Mouse (Mus musculus) midbrain, embryonic 10.5 days (tissue): ENCODE results near the gene 1190005I06Rik. TPM values are rescaled to one million over a fixed set of nuclear protein-coding genes. Genes with fewer than 3 reads are reported as not detected.

ENCODE experiments used
- DNase-seq: peaks from one replicate; pipeline ENCODE4 v3.0.0-alpha.2; 2017; ENCODE audit warnings: low spot score
- H3K27ac ChIP-seq: fragments of 300-500 bp; sonication (generic); replicated peaks from 2 replicates; pipeline ENCODE4 v1.5.1; 2016; ENCODE audit warnings: mild to moderate bottlenecking
- H3K27me3 ChIP-seq: fragments of 300-500 bp; sonication (generic); 2 replicates; pipeline ENCODE4 v1.6.1; 2016; ENCODE audit warnings: low read depth, mild to moderate bottlenecking; ENCODE audit not compliant: poor library complexity, severe bottlenecking
- H3K36me3 ChIP-seq: fragments of 300-500 bp; sonication (generic); 2 replicates; pipeline ENCODE4 v1.6.1; 2016; ENCODE audit warnings: mild to moderate bottlenecking, moderate library complexity
- H3K4me1 ChIP-seq: fragments of 300-500 bp; sonication (generic); 2 replicates; pipeline ENCODE4 v1.6.1; 2016
- H3K4me3 ChIP-seq: fragments of 300-500 bp; sonication (generic); 2 replicates; pipeline ENCODE4 v1.5.1; 2016; ENCODE audit warnings: mild to moderate bottlenecking, moderate library complexity
- H3K9me3 ChIP-seq: fragments of 300-500 bp; sonication (generic); replicated peaks from 2 replicates; pipeline ENCODE4 v1.6.1; 2016; ENCODE audit warnings: mild to moderate bottlenecking
- WGBS: fragments of 180-500 bp; shearing (Covaris S2); methylation state at CpG from one replicate; pipeline ENCODE4 v1.1.7; 2016; 5-methylcytosine and 5-hydroxymethylcytosine counted together
- polyA plus RNA-seq: library from polyadenylated mRNA; unstranded; fragments of >200 nt; fragmentation: Nextera tagmentation; extraction: Ambion mirVana; gene quantifications from 2 replicates; pipeline ENCODE4 v1.2.1, GENCODE M21; 2016

Gene 1190005I06Rik
- 3.9 TPM in 2 replicates for polyA plus RNA-seq

GRCm38 (mm10) chr8:120647532-120647931 is at the start of gene 1190005I06Rik:
TSS of gene 1190005I06Rik (minus strand) at chr8:120647632.
- peak within 1 kb of the TSS; percentile 28; the same call in 1 of the 2 replicates for H3K27ac ChIP-seq
- peaks cover 19% of the 10 kb centered on the region for H3K36me3 ChIP-seq
- H3K4me3 ChIP-seq, result no peak within 1 kb of the TSS
- H3K9me3 ChIP-seq, result no peaks in the 10 kb centered on the region
- 38% methylated on average over 7 of the region's 7 CpGs for WGBS
- no peaks in the 10 kb centered on the region for H3K27me3 ChIP-seq
- DNase-seq, result no peak
- peaks cover 19% of the 10 kb centered on the region for H3K4me1 ChIP-seq

GRCm38 (mm10) chr8:120696401-120697153 is 49.1 kb upstream of the 1190005I06Rik start:
- DNase-seq, result peak; percentile 13
- WGBS, result 70% methylated on average over 13 of the region's 13 CpGs
- Histone ChIP-seq H3K27me3 (no peaks in the 10 kb centered on the region), H3K9me3 (peaks cover 6% of the 10 kb centered on the region; the same call in 1 of the 2 replicates), H3K4me1 (peaks cover 14% of the 10 kb centered on the region; the same call in 1 of the 2 replicates), H3K36me3 (no peaks in the 10 kb centered on the region), H3K4me3 (no peak overlapping the region), H3K27ac (0 out of 2 replicates have a peak overlapping the region, but pooled peaks have one; percentile 6)

- no peaks in the 10 kb centered on the region for H3K36me3 ChIP-seq
- H3K27ac ChIP-seq, result no peak overlapping the region
- WGBS, result 60% methylated on average over 22 of the region's 22 CpGs
- peak; percentile 25 for DNase-seq
- peaks cover 6% of the 10 kb centered on the region; the same call in 1 of the 2 replicates for H3K9me3 ChIP-seq
- no peaks in the 10 kb centered on the region for H3K27me3 ChIP-seq
- H3K4me3 ChIP-seq, result no peak overlapping the region
- H3K4me1 ChIP-seq, result peaks cover 14% of the 10 kb centered on the region; the same call in 1 of the 2 replicates
Measured at GRCm38 (mm10) chr8:120693861-120694493, 46.5 kb upstream of the 1190005I06Rik start.

- DNase-seq, result no peak
- peaks cover 14% of the 10 kb centered on the region; the same call in 1 of the 2 replicates for H3K4me1 ChIP-seq
- peaks cover 3% of the 10 kb centered on the region; the same call in 1 of the 2 replicates for H3K9me3 ChIP-seq
- no peak overlapping the region for H3K27ac ChIP-seq
- no peaks in the 10 kb centered on the region for H3K36me3 ChIP-seq
- WGBS, result 73% methylated on average over 4 of the region's 4 CpGs
- H3K27me3 ChIP-seq, result peaks cover 4% of the 10 kb centered on the region
- no peak overlapping the region for H3K4me3 ChIP-seq
Measured at GRCm38 (mm10) chr8:120692934-120693333, 45.5 kb upstream of the 1190005I06Rik start.

- 91% methylated on average over 7 of the region's 7 CpGs for WGBS
Measured at GRCm38 (mm10) chr8:120688511-120688910, 41.1 kb upstream of the 1190005I06Rik start.

GRCm38 (mm10) chr8:120687786-120688185 is 40.4 kb upstream of the 1190005I06Rik start:
- DNase-seq, result no peak
- no peak overlapping the region for H3K27ac ChIP-seq
- H3K36me3 ChIP-seq, result no peaks in the 10 kb centered on the region
- H3K9me3 ChIP-seq, result no peaks in the 10 kb centered on the region
- H3K27me3 ChIP-seq, result peaks cover 22% of the 10 kb centered on the region
- WGBS, result 77% methylated on average over 8 of the region's 8 CpGs
- H3K4me3 ChIP-seq, result no peak overlapping the region
- peaks cover 10% of the 10 kb centered on the region; the same call in 1 of the 2 replicates for H3K4me1 ChIP-seq

More at GRCm38 (mm10) chr8:120688511-120688910, 41.1 kb upstream of the 1190005I06Rik start:
- no peak for DNase-seq
- Histone ChIP-seq H3K36me3 (no peaks in the 10 kb centered on the region), H3K27me3 (peaks cover 15% of the 10 kb centered on the region), H3K4me1 (peaks cover 10% of the 10 kb centered on the region; the same call in 1 of the 2 replicates), H3K9me3 (no peaks in the 10 kb centered on the region), H3K4me3 (no peak overlapping the region), H3K27ac (no peak overlapping the region)

GRCm38 (mm10) chr8:120686576-120686975 is 39.1 kb upstream of the 1190005I06Rik start:
- no peaks in the 10 kb centered on the region for H3K9me3 ChIP-seq
- no peak for DNase-seq
- H3K4me3 ChIP-seq, result no peak overlapping the region
- 85% methylated on average over 5 of the region's 5 CpGs for WGBS
- no peaks in the 10 kb centered on the region for H3K36me3 ChIP-seq
- peaks cover 29% of the 10 kb centered on the region for H3K27me3 ChIP-seq
- H3K27ac ChIP-seq, result no peak overlapping the region
- peaks cover 10% of the 10 kb centered on the region; the same call in 1 of the 2 replicates for H3K4me1 ChIP-seq

- no peaks in the 10 kb centered on the region for H3K9me3 ChIP-seq
- 82% methylated on average over 13 of the region's 13 CpGs for WGBS
- H3K27me3 ChIP-seq, result peaks cover 29% of the 10 kb centered on the region
- 0 out of 2 replicates have a peak overlapping the region, but pooled peaks have one; percentile 19 for H3K27ac ChIP-seq
- H3K4me3 ChIP-seq, result no peak overlapping the region
- no peak for DNase-seq
- peaks cover 10% of the 10 kb centered on the region; the same call in 1 of the 2 replicates for H3K4me1 ChIP-seq
- H3K36me3 ChIP-seq, result no peaks in the 10 kb centered on the region
Measured at GRCm38 (mm10) chr8:120686051-120686450, 38.6 kb upstream of the 1190005I06Rik start.

- WGBS, result 83% methylated on average over 8 of the region's 8 CpGs
- Histone ChIP-seq H3K9me3 (no peaks in the 10 kb centered on the region), H3K27me3 (peaks cover 29% of the 10 kb centered on the region), H3K27ac (no peak overlapping the region), H3K4me3 (no peak overlapping the region), H3K4me1 (peaks cover 10% of the 10 kb centered on the region; the same call in 1 of the 2 replicates), H3K36me3 (no peaks in the 10 kb centered on the region)
- no peak for DNase-seq
Measured at GRCm38 (mm10) chr8:120685591-120685990, 38.2 kb upstream of the 1190005I06Rik start.

- H3K4me3 ChIP-seq, result no peak overlapping the region
- peaks cover 10% of the 10 kb centered on the region; the same call in 1 of the 2 replicates for H3K4me1 ChIP-seq
- no peak overlapping the region for H3K27ac ChIP-seq
- no peaks in the 10 kb centered on the region for H3K9me3 ChIP-seq
- H3K36me3 ChIP-seq, result no peaks in the 10 kb centered on the region
- DNase-seq, result no peak
- H3K27me3 ChIP-seq, result peaks cover 29% of the 10 kb centered on the region
- WGBS, result 83% methylated on average over 5 of the region's 5 CpGs
Measured at GRCm38 (mm10) chr8:120685097-120685496, 37.7 kb upstream of the 1190005I06Rik start.

- Histone ChIP-seq H3K4me1 (peaks cover 10% of the 10 kb centered on the region; the same call in 1 of the 2 replicates), H3K9me3 (no peaks in the 10 kb centered on the region), H3K4me3 (no peak overlapping the region), H3K27ac (no peak overlapping the region), H3K36me3 (no peaks in the 10 kb centered on the region), H3K27me3 (peaks cover 37% of the 10 kb centered on the region)
- 66% methylated on average over 5 of the region's 5 CpGs for WGBS
- no peak for DNase-seq
Measured at GRCm38 (mm10) chr8:120684082-120684481, 36.6 kb upstream of the 1190005I06Rik start.

- DNase-seq, result peak; percentile 64
- Histone ChIP-seq H3K4me1 (peaks cover 13% of the 10 kb centered on the region), H3K27me3 (peaks cover 37% of the 10 kb centered on the region), H3K27ac (no peak overlapping the region), H3K36me3 (no peaks in the 10 kb centered on the region), H3K4me3 (no peak overlapping the region), H3K9me3 (no peaks in the 10 kb centered on the region)
- 19% methylated on average over 10 of the region's 10 CpGs for WGBS
Measured at GRCm38 (mm10) chr8:120683602-120684001, 36.2 kb upstream of the 1190005I06Rik start.
